In genomic region chr7:80184551-80184950, GRCm38 (mm10) we compare ENCODE assay signal across 13 mouse cellular contexts. TPM values are rescaled to one million over a fixed set of nuclear protein-coding genes. Genes with fewer than 3 reads are reported as not detected.
DNase-seq lines count a peak whose midpoint lies in the region; ATAC-seq and TF ChIP-seq lines count a peak whose summit lies in the region.
"Had no signal": no experiment of that assay in that cellular context is flagged by ENCODE, and none has a peak within 500 bp of the region (broad histone marks: within the 10 kb centered on the region; RNA-seq: fewer than 3 reads in every experiment).

No protein-coding gene starts in this region.

- H3K36me3 ChIP-seq in testis, adult 2 months (ENCODE audit: control insufficient read depth, insufficient read depth, low read length) = no peaks in the 10 kb centered on the region
- H3K36me3 ChIP-seq: embryonic facial prominence, embryonic 12.5 days; forebrain, embryonic 15.5 days had no signal

- no peak for TF ChIP-seq POLR2A in testis, adult 2 months (IDR thresholded peaks at IDR 0.05; ENCODE audit: control insufficient read depth, low read depth, low read length)

- no peak for ATAC-seq in monocyte, adult 5-6 weeks (replicated peaks; ENCODE audit: insufficient number of reproducible peaks, low FRiP score, low TSS enrichment, poor library complexity, severe bottlenecking)
- ATAC-seq: forebrain, embryonic 15.5 days had no signal

- H3K27me3 ChIP-seq in testis, adult 2 months (ENCODE audit: control insufficient read depth, insufficient read depth, low read length) = no peaks in the 10 kb centered on the region
- H3K27me3 ChIP-seq: embryonic facial prominence, embryonic 12.5 days; forebrain, embryonic 15.5 days had no signal

- H3K4me3 ChIP-seq in testis, adult 2 months (ENCODE audit: control insufficient read depth, low read depth, low read length) = no peak overlapping the region
- H3K4me3 ChIP-seq: embryonic facial prominence, embryonic 12.5 days; forebrain, embryonic 15.5 days had no signal

- H3K4me1 ChIP-seq in testis, adult 2 months (ENCODE audit: control insufficient read depth, insufficient read depth, low read length) = peaks cover 13% of the 10 kb centered on the region

- H3K27ac ChIP-seq in testis, adult 2 months (ENCODE audit: control insufficient read depth, insufficient read depth, low read depth, low read length) = peak overlapping the region; percentile 54
- H3K27ac ChIP-seq: embryonic facial prominence, embryonic 12.5 days; forebrain, embryonic 15.5 days had no signal

- TF ChIP-seq CTCF in testis, adult 2 months (IDR thresholded peaks at IDR 0.05; ENCODE audit: control insufficient read depth, insufficient read depth, insufficient replicate concordance, low read depth, low read length) = no peak

- DNase-seq in heart, adult 11 months = peak; percentile 72
- DNase-seq in heart, postnatal 4 days = no peak
- DNase-seq in kidney, adult 9 months = peak; percentile 58
- no peak for DNase-seq in kidney, postnatal 4 days
- no peak for DNase-seq in testis, postnatal 10 days (ENCODE audit: low spot score)
- no peak for DNase-seq in thymus, adult 18-20 months
- DNase-seq: cerebellum, postnatal 10 days; lung, embryonic 14.5 days; thymus, postnatal 25 days had no signal

RNA-seq across cellular contexts. Expression of gene Sema4b, which starts 2.1 kb away (rescaled TPM):
- 10 to 100 TPM; 14.3 to 16.1 TPM for total RNA-seq in heart, postnatal 4 days (2021)
- 5.2 and 5.6 TPM in 2 replicates for polyA plus RNA-seq in testis, adult 2 months (2012; rRNA removed)
- total RNA-seq in monocyte, adult 5-6 weeks (2017) = 7.4 to 9.3 TPM (median 9.1 TPM) in 3 replicates

RNA-seq across cellular contexts. Expression of gene Cib1, which starts 48.1 kb away (rescaled TPM):
- total RNA-seq in heart, postnatal 4 days (2021) = 10 to 100 TPM; 26.2 to 27.7 TPM
- 406 and 411 TPM in 2 replicates for polyA plus RNA-seq in testis, adult 2 months (2012; rRNA removed)
- 37.5 to 51.3 TPM (median 45.7 TPM) in 3 replicates for total RNA-seq in monocyte, adult 5-6 weeks (2017)

RNA-seq across cellular contexts. Expression of gene Gdpgp1, which starts 48.1 kb away (rescaled TPM):
- 1 to 10 TPM; 2.5 to 2.6 TPM for total RNA-seq in heart, postnatal 4 days (2021)
- 1.7 and 1.8 TPM in 2 replicates for polyA plus RNA-seq in testis, adult 2 months (2012; rRNA removed)
- 0.86 to 3.5 TPM (median 2.2 TPM) in 3 replicates for total RNA-seq in monocyte, adult 5-6 weeks (2017)

Comparison
In these comparisons a context has a peak if more than half of its experiments do, and no peak if none do; other contexts are left out.
1. DNase-seq: peak in heart, adult 11 months (single experiment) and kidney, adult 9 months (single experiment); none in heart, postnatal 4 days (single experiment), kidney, postnatal 4 days (0 of 2), testis, postnatal 10 days (single experiment) and thymus, adult 18-20 months (0 of 2).